Mouse (Mus musculus): Measurements from ENCODE around the gene Llcfc1. TPM values are rescaled to one million over a fixed set of nuclear protein-coding genes. Genes with fewer than 3 reads are reported as not detected.

The Llcfc1 gene
- not detected in 2 replicates for polyA plus RNA-seq (2015; fragmentation: Nextera tagmentation; extraction: Ambion mirVana)

DNA sequence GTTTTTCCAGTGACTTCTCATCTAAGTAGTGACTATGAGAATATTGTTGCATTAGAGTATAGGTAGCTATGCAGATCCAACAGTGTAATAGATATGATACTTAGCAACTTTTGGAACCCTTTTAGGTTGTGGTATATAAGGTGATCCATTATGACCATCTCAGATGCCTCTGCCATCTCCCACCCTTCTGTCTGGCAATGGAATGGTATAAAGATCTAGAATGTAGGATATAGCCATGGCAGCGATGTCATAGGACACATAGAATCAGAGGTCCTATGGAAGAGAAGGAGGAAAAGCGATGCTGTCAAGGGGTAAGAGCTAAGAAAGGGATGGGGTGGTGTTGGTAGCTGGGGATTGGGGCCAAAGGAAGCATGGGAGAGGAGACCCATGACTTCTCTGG is at the start of gene Llcfc1:
Gene Llcfc1, plus strand, starts transcription at position 301 of the 400 bp plus-strand sequence.
- Histone ChIP-seq H3K9me3 (ENCODE audit: control insufficient read depth, low read length) (no peaks in the 10 kb centered on the region), H3K36me3 (ENCODE audit: control insufficient read depth, insufficient read depth, low read length) (no peaks in the 10 kb centered on the region), H3K9ac (ENCODE audit: low read length) (no peak within 1 kb of the TSS), H3K27ac (ENCODE audit: low read length) (no peak within 1 kb of the TSS), H3K27me3 (ENCODE audit: control insufficient read depth, insufficient read depth, low read depth, low read length) (no peaks in the 10 kb centered on the region), H3K4me1 (replicated peaks; ENCODE audit: control insufficient read depth, insufficient read depth, low read length) (no peaks in the 10 kb centered on the region), H3K4me2 (ENCODE audit: low read depth, low read length) (no peak within 1 kb of the TSS), H3K4me3 (ENCODE audit: low read length) (no peak within 1 kb of the TSS)
- ATAC-seq (ENCODE audit: low read depth), result no peak
- WGBS, result 89% methylated on average over 2 of the region's 2 CpGs

DNA sequence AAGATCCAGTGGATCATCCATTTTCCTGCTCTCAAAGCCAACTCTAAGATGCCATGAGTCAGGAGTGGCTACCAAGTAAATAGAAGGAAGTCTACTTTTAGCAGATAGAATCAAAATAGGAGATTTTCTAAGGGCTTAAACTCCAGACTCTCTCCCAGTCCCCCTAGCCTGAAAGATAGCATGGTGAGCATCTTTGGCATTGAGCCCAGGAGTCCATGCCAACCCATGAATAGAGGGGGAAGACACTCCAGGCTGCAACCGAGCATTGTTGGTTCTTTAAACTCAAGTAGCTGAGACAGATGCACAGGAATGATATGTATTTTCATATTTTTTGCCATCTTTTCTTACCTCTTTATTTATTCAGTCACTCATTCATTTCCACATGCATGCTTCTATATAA is 49.0 kb upstream of the Llcfc1 start:
- H3K9ac ChIP-seq (ENCODE audit: low read length), result no peak overlapping the region
- ATAC-seq (ENCODE audit: low read depth), result no peak
- no peaks in the 10 kb centered on the region for H3K4me1 ChIP-seq (replicated peaks; ENCODE audit: control insufficient read depth, insufficient read depth, low read length)
- H3K4me2 ChIP-seq (ENCODE audit: low read depth, low read length), result peak overlapping the region; percentile 51; the same call in 1 of the 2 replicates
- peak overlapping the region; percentile 47; the same call in 1 of the 2 replicates for H3K4me3 ChIP-seq (ENCODE audit: low read length)
- 16% methylated on average over 1 of the region's 1 CpGs for WGBS
- no peaks in the 10 kb centered on the region for H3K9me3 ChIP-seq (ENCODE audit: control insufficient read depth, low read length)
- no peaks in the 10 kb centered on the region for H3K36me3 ChIP-seq (ENCODE audit: control insufficient read depth, insufficient read depth, low read length)
- no peak overlapping the region for H3K27ac ChIP-seq (ENCODE audit: low read length)
- no peaks in the 10 kb centered on the region for H3K27me3 ChIP-seq (ENCODE audit: control insufficient read depth, insufficient read depth, low read depth, low read length)

DNA sequence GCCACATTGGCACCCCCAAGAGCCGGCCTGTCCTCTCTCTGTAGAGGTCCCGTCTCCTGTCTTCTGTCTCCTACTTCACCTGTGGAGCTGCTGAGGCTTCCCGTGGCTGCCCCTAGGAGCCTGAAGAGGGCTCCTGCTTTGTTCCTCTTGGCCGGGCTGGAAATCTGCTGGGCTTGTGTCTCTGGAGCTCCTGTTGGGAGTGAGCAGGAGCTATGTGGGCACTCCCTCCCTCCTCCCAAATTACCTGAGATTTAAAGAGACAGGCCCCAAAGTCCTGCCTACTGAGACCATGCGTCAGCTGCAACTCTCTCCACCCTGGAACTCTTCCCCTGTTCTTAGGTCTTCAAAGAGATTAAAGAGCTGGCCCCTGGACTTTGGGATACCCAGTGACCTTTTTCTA is 48.1 kb upstream of the Llcfc1 start, which contains the start of gene Trpv6:
Gene Trpv6, minus strand, starts transcription at position 228 of the 400 bp plus-strand sequence.
- 11% methylated on average over 5 of the region's 5 CpGs for WGBS
- peaks cover 3% of the 10 kb centered on the region; the same call in 1 of the 2 replicates for H3K4me1 ChIP-seq (replicated peaks; ENCODE audit: control insufficient read depth, insufficient read depth, low read length)
- peak within 1 kb of the TSS; percentile 47 for H3K4me3 ChIP-seq (ENCODE audit: low read length)
- no peak within 1 kb of the TSS for H3K27ac ChIP-seq (ENCODE audit: low read length)
- no peaks in the 10 kb centered on the region for H3K36me3 ChIP-seq (ENCODE audit: control insufficient read depth, insufficient read depth, low read length)
- no peaks in the 10 kb centered on the region for H3K27me3 ChIP-seq (ENCODE audit: control insufficient read depth, insufficient read depth, low read depth, low read length)
- peak within 1 kb of the TSS; percentile 51 for H3K4me2 ChIP-seq (ENCODE audit: low read depth, low read length)
- H3K9me3 ChIP-seq (ENCODE audit: control insufficient read depth, low read length), result no peaks in the 10 kb centered on the region
- H3K9ac ChIP-seq (ENCODE audit: low read length), result peak within 1 kb of the TSS; percentile 60
- ATAC-seq (ENCODE audit: low read depth), result peak; percentile 80

DNA sequence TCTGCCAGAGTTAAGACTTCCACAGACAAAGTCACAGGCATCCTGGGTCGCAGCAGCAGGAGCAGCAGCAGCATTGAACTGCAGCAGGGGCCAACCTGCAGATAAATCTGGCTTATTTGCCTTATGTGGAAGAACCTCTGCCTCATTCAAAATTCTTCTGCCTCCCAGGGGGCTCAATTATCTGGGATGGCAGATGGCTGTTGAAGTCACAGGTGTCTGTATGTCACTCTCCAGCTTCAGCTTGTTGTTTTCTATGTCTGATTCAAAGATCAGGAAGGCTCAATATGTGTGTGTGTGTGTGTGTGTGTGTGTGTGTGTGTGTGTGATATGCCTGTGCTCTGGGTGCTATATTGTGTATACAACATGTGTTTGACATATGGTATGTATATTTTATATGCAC is 46.8 kb upstream of the Llcfc1 start:
- Histone ChIP-seq H3K9ac (ENCODE audit: low read length) (no peak overlapping the region), H3K4me1 (replicated peaks; ENCODE audit: control insufficient read depth, insufficient read depth, low read length) (peaks cover 3% of the 10 kb centered on the region; the same call in 1 of the 2 replicates), H3K27ac (ENCODE audit: low read length) (no peak overlapping the region), H3K9me3 (ENCODE audit: control insufficient read depth, low read length) (no peaks in the 10 kb centered on the region), H3K4me3 (ENCODE audit: low read length) (no peak overlapping the region), H3K36me3 (ENCODE audit: control insufficient read depth, insufficient read depth, low read length) (no peaks in the 10 kb centered on the region), H3K4me2 (ENCODE audit: low read depth, low read length) (no peak overlapping the region), H3K27me3 (ENCODE audit: control insufficient read depth, insufficient read depth, low read depth, low read length) (no peaks in the 10 kb centered on the region)
- ATAC-seq (ENCODE audit: low read depth), result no peak
- WGBS, result 31% methylated on average over 1 of the region's 1 CpGs

DNA sequence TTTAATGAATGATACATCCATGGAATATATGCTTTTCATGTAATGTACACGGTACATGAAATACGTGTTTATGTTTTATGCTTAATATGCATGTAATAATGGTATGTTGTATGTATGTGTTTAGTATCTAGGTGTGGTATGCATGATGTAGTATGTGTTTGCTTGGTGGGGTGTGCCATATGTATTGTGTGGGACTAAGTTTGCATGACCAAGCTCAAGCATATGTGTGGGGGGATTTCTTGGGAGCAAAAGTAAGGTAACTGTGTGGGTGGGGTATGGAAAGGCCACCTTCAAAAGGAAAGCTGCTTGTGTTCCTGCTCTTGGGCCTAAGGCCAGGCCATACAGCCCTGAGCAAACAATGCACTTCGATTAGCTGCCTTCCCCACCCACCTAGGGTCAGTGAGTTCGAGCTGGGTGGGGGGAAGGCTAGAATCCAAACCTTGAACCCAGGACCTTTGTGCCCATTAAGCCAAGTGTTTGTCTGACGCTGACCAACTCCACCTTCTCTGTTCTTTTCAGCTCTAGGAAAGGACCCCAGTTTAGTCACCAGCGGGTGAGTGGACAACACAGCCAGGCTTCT is 46.2 kb upstream of the Llcfc1 start:
- no peak overlapping the region for H3K4me3 ChIP-seq (ENCODE audit: low read length)
- H3K4me2 ChIP-seq (ENCODE audit: low read depth, low read length), result no peak overlapping the region
- H3K4me1 ChIP-seq (replicated peaks; ENCODE audit: control insufficient read depth, insufficient read depth, low read length), result peaks cover 3% of the 10 kb centered on the region; the same call in 1 of the 2 replicates
- WGBS, result 61% methylated on average over 6 of the region's 6 CpGs
- no peaks in the 10 kb centered on the region for H3K36me3 ChIP-seq (ENCODE audit: control insufficient read depth, insufficient read depth, low read length)
- no peak for ATAC-seq (ENCODE audit: low read depth)
- H3K27ac ChIP-seq (ENCODE audit: low read length), result no peak overlapping the region
- H3K27me3 ChIP-seq (ENCODE audit: control insufficient read depth, insufficient read depth, low read depth, low read length), result no peaks in the 10 kb centered on the region
- no peak overlapping the region for H3K9ac ChIP-seq (ENCODE audit: low read length)
- H3K9me3 ChIP-seq (ENCODE audit: control insufficient read depth, low read length), result no peaks in the 10 kb centered on the region

DNA sequence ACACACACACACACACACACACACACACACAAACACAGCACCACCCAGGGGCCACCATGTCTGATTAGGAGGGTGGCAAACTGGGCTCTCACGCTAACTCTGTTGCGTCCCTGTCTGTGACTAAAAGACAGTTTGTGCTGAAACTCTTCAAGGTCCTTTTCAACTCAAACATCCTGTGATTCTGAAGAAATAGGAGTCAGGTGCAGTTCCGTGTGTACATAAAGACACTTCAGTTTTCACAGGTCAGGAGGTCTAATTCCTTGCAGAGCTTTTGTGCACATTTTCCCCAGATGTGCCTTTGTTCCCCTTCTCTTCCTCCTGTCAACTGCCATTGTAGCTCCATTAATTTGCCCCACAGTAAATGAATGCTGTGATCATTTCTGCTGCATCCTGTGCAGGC is 43.8 kb upstream of the Llcfc1 start:
- H3K4me2 ChIP-seq (ENCODE audit: low read depth, low read length), result no peak overlapping the region
- H3K36me3 ChIP-seq (ENCODE audit: control insufficient read depth, insufficient read depth, low read length), result no peaks in the 10 kb centered on the region
- H3K4me1 ChIP-seq (replicated peaks; ENCODE audit: control insufficient read depth, insufficient read depth, low read length), result peaks cover 3% of the 10 kb centered on the region; the same call in 1 of the 2 replicates
- no peaks in the 10 kb centered on the region for H3K27me3 ChIP-seq (ENCODE audit: control insufficient read depth, insufficient read depth, low read depth, low read length)
- H3K9ac ChIP-seq (ENCODE audit: low read length), result no peak overlapping the region
- no peaks in the 10 kb centered on the region for H3K9me3 ChIP-seq (ENCODE audit: control insufficient read depth, low read length)
- ATAC-seq (ENCODE audit: low read depth), result no peak
- H3K27ac ChIP-seq (ENCODE audit: low read length), result no peak overlapping the region
- 43% methylated on average over 3 of the region's 3 CpGs for WGBS
- H3K4me3 ChIP-seq (ENCODE audit: low read length), result no peak overlapping the region

DNA sequence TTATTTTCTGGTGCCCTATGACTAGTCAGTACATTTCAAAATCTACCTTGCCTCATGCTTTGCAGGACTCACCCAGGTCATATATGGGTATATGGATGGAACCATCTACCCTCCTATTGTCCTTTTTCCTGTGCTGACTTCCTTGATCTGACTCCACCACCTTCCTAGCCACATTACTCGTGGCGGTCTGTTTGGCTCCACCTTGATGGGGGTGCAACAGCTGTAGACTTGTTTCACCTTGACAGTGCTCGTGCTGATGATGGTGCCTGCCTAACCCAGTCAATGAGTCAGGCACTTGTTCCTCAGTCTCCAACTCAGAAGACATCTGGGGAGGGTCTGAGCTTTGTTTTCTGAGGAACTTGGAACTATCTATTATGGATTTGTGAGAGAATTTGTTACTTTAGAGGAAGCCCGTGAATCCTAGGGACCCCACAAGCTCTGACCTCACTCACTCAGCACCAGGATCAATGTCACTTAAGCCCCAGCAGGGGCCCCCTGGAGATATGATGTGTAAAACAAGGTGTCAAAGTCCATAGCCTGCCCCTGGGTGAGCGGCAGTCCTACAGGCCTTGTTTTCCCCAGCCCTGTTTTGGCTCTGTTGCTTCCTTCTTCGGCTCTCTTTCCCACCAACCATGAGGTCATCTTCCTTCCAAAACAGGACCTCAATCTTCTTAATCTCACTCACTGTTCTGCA is 42.9 kb upstream of the Llcfc1 start:
- Histone ChIP-seq H3K9me3 (ENCODE audit: control insufficient read depth, low read length) (no peaks in the 10 kb centered on the region), H3K4me2 (ENCODE audit: low read depth, low read length) (no peak overlapping the region), H3K36me3 (ENCODE audit: control insufficient read depth, insufficient read depth, low read length) (no peaks in the 10 kb centered on the region), H3K9ac (ENCODE audit: low read length) (no peak overlapping the region), H3K27ac (ENCODE audit: low read length) (no peak overlapping the region), H3K4me1 (replicated peaks; ENCODE audit: control insufficient read depth, insufficient read depth, low read length) (peaks cover 3% of the 10 kb centered on the region; the same call in 1 of the 2 replicates), H3K4me3 (ENCODE audit: low read length) (no peak overlapping the region), H3K27me3 (ENCODE audit: control insufficient read depth, insufficient read depth, low read depth, low read length) (no peaks in the 10 kb centered on the region)
- WGBS, result 60% methylated on average over 6 of the region's 6 CpGs
- no peak for ATAC-seq (ENCODE audit: low read depth)

DNA sequence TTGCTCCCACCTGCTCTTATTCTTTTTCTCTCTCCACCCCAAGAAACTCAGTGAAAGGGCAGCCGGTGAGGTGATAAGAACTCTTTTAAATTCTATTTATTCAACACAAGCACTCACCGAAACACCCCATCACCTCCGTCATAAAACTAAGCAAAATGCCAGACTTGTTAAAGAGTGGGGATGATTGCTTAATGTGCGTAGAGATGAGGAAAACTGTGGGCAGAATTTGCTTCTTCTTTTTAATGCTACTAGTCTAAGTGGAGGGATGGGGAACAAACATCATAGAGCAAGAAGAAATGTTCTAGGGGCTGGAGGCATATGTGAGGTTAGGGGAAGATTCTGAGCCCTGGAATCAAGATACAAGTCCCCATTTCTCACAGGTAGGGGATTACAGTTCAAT is 41.5 kb upstream of the Llcfc1 start:
- Histone ChIP-seq H3K27ac (ENCODE audit: low read length) (peak overlapping the region; percentile 47; the same call in 1 of the 2 replicates), H3K27me3 (ENCODE audit: control insufficient read depth, insufficient read depth, low read depth, low read length) (no peaks in the 10 kb centered on the region), H3K9me3 (ENCODE audit: control insufficient read depth, low read length) (no peaks in the 10 kb centered on the region), H3K36me3 (ENCODE audit: control insufficient read depth, insufficient read depth, low read length) (no peaks in the 10 kb centered on the region), H3K9ac (ENCODE audit: low read length) (no peak overlapping the region), H3K4me2 (ENCODE audit: low read depth, low read length) (no peak overlapping the region), H3K4me3 (ENCODE audit: low read length) (no peak overlapping the region), H3K4me1 (replicated peaks; ENCODE audit: control insufficient read depth, insufficient read depth, low read length) (peaks cover 3% of the 10 kb centered on the region; the same call in 1 of the 2 replicates)
- 46% methylated on average over 4 of the region's 4 CpGs for WGBS
- ATAC-seq (ENCODE audit: low read depth), result no peak

DNA sequence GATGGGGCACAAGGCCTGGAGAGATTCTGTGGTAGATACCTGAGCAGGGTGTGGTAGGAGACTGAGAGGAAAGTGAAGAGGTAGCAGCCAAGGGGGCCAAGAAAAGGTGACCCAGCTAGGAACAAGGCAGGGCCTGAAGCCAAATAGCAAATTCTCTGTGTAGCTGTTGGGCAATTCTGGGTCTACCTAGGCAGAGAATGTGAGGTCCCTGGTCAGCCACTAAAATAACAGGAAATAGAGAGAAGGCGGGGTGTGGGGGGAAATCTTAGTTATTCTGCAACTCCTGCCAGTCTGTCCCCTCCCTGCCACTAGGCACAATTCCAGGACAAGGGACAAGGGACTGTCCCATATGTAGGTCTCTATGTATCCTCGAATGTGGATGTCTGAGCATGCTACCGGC is 41.0 kb upstream of the Llcfc1 start:
- Histone ChIP-seq H3K4me2 (ENCODE audit: low read depth, low read length) (no peak overlapping the region), H3K4me3 (ENCODE audit: low read length) (no peak overlapping the region), H3K4me1 (replicated peaks; ENCODE audit: control insufficient read depth, insufficient read depth, low read length) (peaks cover 3% of the 10 kb centered on the region; the same call in 1 of the 2 replicates), H3K9me3 (ENCODE audit: control insufficient read depth, low read length) (no peaks in the 10 kb centered on the region), H3K9ac (ENCODE audit: low read length) (no peak overlapping the region), H3K27ac (ENCODE audit: low read length) (peak overlapping the region; percentile 47), H3K36me3 (ENCODE audit: control insufficient read depth, insufficient read depth, low read length) (no peaks in the 10 kb centered on the region), H3K27me3 (ENCODE audit: control insufficient read depth, insufficient read depth, low read depth, low read length) (no peaks in the 10 kb centered on the region)
- WGBS, result 92% methylated on average over 3 of the region's 3 CpGs
- peak; percentile 86 for ATAC-seq (ENCODE audit: low read depth)

All from lung, embryonic 16.5 days (tissue).